Mouse (Mus musculus) Muller cell, postnatal 12 days (primary cell): ENCODE results near the gene H2afx.
"Not testable (repeated sequence)": the region's sequence is repeated elsewhere in the genome, so short reads cannot be mapped to it uniquely, and the experiment has no call there.

Source experiments
- DNase-seq: peaks from one replicate; pipeline ENCODE4 v3.0.0-alpha.2; 2015; ENCODE audit errors: inconsistent ontology term

H2afx gene

DNA sequence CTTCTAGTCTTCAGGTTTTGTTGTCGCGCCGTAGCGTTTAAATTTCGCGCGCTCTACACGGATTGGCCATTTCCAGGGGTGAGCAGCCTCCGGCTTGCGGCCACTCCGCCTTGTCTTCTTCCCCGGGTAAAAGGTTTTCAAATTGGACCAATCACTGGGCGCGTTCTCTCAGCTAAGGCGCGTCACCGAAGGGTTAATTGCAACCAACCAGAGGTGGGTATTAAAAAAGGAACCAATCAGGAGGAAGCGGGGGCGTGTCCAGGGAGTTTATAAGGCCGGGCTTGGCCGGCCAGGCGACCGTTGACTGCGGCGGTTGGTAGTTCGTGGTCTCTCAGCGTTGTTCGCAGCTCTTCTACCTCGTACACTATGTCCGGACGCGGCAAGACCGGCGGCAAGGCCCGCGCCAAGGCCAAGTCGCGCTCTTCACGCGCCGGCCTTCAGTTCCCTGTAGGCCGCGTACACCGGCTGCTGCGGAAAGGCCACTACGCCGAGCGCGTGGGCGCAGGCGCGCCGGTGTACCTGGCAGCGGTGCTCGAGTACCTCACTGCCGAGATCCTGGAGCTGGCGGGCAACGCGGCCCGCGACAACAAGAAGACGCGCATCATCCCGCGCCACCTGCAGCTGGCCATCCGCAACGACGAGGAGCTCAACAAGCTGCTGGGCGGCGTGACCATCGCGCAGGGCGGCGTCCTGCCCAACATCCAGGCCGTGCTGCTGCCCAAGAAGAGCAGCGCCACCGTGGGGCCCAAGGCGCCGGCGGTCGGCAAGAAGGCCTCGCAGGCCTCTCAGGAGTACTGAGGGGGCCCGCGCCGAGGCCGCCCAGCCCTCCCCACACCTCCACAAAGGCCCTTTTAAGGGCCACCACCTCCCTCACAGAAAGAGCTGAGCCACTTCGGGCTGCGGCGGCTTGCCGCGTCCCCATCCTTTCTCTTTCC lies at the start of gene H2afx:
Gene H2afx (plus strand): TSS at position 299 of the 935 bp plus-strand sequence.
- peak; percentile 99 for DNase-seq

DNA sequence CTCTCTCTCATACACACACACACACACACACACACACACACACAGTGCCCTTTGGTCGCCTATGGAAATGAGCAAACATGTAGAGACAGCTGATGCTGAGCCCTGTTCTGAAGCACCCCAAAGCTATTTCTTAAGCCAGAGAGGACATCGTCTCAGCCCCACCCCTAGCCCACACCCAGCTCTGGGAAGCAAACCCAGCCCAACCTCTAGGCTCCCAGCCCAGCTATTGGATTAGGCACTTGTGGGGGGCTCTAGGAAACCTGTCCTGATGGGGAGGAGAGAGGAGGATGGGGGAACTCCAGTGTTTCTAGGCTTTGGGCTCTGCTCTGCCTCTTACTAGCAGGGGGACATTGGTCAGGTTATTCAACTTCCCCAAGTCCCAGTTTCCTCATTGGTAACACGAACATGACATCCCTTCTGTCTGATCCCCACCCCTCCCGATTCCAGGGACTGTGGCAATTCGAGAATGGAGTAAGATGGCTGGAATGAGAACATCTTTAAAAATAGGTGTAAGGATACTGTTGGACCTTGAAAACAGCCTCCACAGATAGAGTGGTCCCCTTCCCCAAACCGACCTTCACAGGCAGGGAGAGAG lies 48.1 kb upstream of the H2afx start:
- DNase-seq: peak; percentile 14

GRCm38 (mm10) chr9:44287003-44287400 lies 47.5 kb upstream of the H2afx start:
- peak; percentile 15 for DNase-seq

- peak; percentile 56 for DNase-seq
These were observed 47.0 kb upstream of the H2afx start for GRCm38 (mm10) chr9:44287401-44288075.

GRCm38 (mm10) chr9:44288076-44288958 lies 46.2 kb upstream of the H2afx start, which contains the start of gene Abcg4:
Gene Abcg4, minus strand, starts transcription at chr9:44288615.
- peak; percentile 60 for DNase-seq

DNA sequence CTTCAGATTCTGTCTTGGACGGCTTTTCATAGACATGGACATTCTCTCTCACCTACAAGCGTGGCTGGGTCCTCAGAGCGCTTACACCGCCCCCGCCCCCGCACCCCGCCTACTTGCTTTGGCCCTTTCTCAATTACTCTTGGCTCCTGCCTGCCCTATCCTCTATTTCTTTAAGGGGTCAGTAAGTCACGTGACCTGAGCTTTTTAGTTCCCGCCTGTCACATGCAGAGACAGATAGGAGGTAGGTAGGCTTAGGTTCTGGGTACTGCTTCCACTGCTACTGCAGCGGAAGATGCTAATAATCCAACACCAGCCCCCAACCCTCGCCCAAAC lies 45.6 kb upstream of the H2afx start:
- no peak for DNase-seq

DNA sequence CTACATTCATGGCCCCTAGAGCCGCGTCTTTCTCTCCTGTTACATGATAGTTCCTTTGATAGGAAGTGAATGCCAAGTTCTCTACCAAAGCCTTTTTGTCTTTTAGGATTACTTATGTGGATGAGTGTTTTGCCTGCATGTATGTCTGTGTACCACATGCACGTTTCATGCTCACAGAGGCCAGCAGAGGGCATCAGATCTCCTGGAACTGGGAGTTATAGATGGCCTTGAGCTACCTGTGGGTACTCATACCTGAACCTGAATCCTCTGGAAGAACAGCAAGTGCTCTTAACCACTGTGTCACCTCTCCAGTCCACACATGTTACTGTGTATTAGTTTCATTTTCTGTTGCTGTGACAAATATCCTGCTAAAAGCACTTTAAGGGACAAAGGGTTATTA lies 42.0 kb upstream of the H2afx start:
- no peak for DNase-seq

DNA sequence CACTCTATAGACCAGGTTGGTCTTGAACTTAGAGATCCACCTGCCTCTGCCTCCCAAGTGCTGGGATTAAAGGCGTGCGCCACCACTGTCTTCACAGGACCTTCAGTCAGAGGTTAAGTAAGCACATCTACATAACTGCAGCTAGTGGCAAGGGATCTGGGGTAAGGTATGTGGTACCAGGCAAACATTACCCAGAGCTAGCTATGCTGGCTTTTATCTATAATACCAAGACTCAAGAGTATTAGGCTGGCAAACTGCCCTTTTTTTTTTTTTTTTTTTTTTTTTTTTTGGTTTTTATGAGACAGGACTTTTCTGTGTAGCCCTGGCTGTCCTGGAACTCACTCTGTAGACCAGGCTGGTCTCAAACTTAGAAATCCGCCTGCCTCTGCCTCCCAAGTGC lies 34.5 kb upstream of the H2afx start:
- DNase-seq: not testable (repeated sequence)

GRCm38 (mm10) chr9:44305466-44306079 lies 28.9 kb upstream of the H2afx start, which contains the start of gene Hinfp:
Gene Hinfp, minus strand, starts transcription at chr9:44305671.
- DNase-seq: peak; percentile 99

DNA sequence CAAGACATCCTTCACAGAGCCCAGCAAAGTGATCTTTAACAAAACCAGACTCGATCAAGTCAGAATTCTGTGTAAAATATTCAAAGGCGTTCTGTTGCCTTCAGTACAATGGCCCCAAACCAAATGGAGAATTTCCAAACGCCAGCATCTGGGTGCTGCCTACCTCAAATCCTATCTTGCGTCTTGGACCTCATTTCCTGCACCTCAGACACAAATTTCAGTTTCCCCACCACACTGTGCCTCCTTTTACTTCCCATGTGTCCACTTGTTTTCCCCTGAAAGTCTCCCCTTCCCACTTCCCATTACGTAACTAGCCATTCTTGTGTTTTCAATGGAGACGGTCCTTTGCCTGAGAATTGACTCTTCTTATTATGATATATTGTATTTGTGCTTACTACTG lies 28.0 kb upstream of the H2afx start:
- no peak for DNase-seq

DNA sequence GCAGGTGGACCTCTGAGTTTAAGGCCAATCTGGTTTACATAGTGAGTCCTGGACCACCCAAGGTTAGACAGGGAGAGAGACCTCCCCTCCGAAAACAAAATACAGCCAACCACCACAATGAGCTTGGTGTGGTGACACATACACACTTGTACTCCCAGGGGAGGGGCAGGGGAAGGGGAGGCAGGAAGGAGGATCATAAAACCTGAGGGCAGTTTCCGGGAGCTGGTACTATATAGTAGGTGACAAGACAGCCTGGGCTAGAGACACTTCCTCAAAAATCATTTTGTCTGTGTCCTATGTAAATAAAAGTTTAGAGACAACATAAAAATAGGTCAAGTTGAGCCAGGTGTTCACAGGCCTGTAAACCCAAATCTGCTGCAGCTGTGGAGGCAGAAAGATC lies 27.2 kb upstream of the H2afx start:
- DNase-seq: no peak

GRCm38 (mm10) chr9:44309756-44310155 lies 24.7 kb upstream of the H2afx start:
- DNase-seq: no peak

DNA sequence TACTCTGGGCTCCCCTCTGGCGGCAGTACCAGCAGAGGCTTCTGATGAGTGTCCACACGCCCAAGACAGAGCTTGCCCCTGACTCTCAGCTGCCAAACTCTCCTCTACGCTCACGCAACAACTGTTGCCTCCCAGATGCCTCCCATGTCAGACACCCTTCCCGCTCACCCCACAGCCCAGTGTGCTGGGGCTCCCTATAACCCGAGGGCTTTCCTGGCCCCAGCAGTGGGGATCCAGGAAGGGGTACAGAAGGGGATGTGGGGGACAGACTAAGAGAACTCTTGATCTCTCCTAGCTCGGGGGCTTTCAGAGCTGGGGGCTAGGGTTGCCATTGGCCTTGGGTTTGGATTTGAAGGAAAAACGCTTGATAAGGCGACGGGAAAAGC lies 23.8 kb upstream of the H2afx start:
- DNase-seq: no peak

DNA sequence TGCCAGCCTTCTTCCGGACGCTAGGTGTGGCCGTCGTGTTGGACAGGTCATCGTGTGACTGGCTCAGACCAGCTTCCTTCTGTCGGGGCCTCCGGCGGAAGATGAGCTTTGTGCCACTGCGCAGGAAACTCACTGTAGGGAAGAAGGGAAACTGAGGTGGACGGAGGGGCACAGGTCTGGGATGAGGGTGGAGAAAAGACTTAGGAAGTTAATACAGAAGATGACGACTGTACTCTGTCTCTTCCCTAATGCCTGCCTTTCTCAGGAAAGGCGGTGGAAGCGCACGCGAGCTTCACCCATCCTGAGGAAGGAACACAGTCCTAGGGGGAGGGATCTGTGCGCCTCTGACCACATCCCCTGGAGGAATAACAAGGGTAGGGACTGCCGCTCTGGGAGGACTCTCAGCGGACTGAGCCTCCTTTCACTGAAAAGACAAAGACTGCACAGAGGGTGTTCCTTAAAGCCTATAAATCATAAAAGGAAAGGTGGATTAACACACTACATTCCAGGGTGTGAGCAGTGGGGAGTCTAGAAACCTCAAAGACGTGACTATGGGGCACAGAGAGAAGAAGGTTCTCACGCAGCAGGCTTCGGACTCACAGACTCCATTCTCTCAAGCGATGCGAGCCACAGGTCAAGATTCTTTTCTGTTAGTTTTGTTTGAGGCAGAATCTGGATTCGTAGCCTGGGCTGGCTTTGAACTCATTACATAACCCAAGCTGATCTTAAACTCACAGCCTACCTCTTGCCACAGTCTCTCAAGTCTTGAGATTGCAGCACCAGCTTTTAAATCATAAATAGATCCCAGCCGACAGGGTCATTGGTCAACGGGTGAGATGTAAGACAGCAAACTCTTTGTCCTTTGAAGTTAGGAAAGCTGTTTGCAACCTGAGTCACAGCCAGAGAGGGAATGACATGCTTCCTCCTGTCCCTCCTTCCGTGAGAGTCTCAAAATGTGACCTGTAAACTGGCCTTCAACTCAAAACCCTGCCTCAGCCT lies 23.1 kb upstream of the H2afx start:
- no peak for DNase-seq

DNA sequence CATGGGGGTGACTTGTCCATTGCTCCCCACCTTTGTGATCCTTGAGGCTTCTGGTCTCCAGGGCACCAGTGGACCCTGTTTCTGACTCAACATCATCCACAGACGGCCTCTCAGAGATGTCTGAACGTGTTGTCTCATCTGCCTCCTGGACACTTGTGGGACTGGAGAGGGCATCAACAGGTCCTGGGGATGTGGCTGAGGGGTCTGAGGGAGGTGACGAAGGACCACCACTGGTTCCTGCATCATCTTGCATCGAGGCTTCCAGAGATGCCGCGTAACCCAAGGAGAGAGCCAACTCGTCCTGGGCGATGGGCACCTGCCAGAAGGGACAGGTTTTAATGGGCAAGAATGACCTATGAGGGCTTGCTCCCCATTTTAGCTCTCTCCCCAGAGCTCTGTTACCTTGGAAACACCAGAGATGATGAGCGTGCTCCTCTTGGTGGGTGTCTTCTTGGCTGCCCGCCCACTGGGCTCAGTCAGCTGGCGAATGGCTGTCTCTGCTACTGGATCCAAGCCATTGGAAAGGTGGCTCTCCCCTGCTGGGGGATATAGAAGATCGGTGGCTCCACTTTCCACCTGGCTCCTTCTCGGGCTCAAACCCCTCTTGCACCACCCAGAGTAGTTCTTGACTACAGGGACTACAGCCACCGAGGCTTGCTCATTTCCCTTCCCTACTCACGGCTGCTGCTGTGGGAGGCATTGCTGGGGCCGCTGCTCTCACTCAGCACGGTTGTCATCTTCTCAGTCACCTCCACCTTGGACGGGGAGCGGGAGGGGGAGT lies 20.8 kb upstream of the H2afx start:
- DNase-seq: no peak

DNA sequence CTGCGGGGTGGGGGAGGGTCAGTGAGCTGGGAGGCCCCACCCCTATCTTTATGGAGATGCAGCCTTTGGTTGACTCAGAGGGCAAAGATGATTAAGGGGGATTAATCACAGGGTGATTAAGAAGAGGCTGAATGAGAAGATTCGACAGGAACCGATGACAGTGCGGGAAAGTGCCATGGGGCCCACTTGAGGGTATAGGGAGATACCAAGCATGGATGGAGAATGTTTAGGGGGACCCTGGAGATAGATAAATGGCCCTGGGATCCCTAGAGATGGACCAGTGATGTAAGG lies 20.3 kb upstream of the H2afx start:
- DNase-seq: no peak

GRCm38 (mm10) chr9:44314910-44315309 lies 19.6 kb upstream of the H2afx start:
- DNase-seq: no peak

DNA sequence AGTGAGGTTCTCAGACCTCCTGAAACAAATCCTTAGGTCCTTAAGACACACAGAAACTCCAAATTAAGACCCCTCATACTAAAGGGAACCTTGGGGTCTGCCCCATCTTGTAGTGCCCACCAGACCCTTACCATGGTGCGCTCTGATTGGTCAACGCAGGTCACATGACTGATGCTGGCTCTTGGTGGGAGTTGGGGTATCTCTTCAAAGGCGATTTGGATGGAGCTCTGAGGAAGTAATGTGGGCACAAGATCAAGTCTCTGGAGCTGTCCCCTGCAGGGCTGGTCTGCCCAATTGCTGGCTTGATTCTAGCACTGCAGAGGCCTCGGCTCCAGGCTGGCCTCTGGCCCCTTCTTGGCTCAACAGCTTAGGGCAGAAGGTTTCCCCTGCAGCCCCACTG lies 17.0 kb upstream of the H2afx start:
- DNase-seq: no peak

DNA sequence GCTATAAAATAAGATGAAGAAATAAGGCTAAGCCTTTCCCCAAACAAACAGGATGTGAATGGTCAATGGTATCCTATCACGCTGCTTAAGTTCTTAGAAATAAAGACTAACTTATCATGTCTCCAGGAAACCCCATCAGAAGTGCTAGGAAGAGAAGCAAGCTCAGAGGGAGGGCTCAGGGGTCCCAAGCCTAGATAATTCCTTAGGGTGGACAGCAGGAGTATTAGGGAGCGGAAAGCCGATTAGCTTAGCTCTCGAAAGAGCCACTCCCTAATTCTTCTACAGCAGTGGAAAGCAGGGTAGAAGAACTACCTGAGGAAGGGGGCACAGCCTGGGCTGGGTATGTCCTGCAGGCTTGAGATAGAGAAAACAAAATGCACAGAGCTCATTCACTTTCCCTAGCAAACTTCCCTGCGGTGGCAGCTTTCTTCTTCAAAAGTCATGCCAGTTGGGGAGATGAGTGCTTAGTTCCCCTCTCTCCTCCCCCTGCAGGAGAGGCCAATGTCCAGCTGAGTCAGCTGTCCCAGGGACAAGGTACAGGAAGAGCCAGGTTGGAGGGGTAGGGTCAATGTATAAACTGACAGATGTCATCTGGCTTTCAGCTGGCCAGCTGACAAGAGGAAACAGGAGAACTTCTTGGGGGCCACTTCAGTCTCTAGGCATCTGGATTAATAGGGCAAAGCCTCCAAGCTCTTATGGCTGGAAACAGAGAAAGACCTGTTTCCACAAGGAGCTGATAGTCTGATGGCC lies 16.2 kb upstream of the H2afx start:
- DNase-seq: no peak
